Mouse (Mus musculus) small intestine, adult 10 weeks (tissue): ENCODE measurements around the gene Gm15293. TPM values are rescaled to one million over a fixed set of nuclear protein-coding genes. Genes with fewer than 3 reads are reported as not detected.

Experiments
- polyA plus RNA-seq: library from polyadenylated mRNA; stranded (reverse); fragments of 350-450 nt; fragmentation: Illumina TruSeq; extraction: RNeasy Lipid Tissue Mini Kit (QIAGEN cat#74804); gene quantifications from one replicate; pipeline ENCODE4 v1.2.3, GENCODE M21; 2014; ENCODE audit warnings: low replicate concordance

Gm15293 gene
- not detected for polyA plus RNA-seq

GRCm38 (mm10) chr8:21201261-21201660 lies at the start of gene Gm15293:
Gene Gm15293 (plus strand): TSS chr8:21201561.

GRCm38 (mm10) chr8:21161977-21162376 lies 39.4 kb upstream of the Gm15293 start, which contains the start of gene Defa22:
Gene Defa22 (plus strand): TSS chr8:21162277.

GRCm38 (mm10) chr8:21191314-21191713 lies 10.0 kb upstream of the Gm15293 start, which contains the start of gene Defa31:
Gene Defa31 (plus strand): TSS chr8:21191614.

Other genes with a start within 250 kb of the Gm15293 start
- gene Defa21, start 176.0 kb upstream of the Gm15293 start, polyA plus RNA-seq: 17.6 TPM
- gene Defa23, start 146.5 kb upstream of the Gm15293 start, polyA plus RNA-seq: 160 TPM
- gene Defa35, start 136.5 kb upstream of the Gm15293 start, polyA plus RNA-seq: not detected
- not detected for gene Defa25, start 117.1 kb upstream of the Gm15293 start, polyA plus RNA-seq
- 106 TPM for gene Gm14851, start 105.5 kb upstream of the Gm15293 start, polyA plus RNA-seq
- gene Defa30, start 66.9 kb upstream of the Gm15293 start, polyA plus RNA-seq: 1,814 TPM
- gene Defa22, start 39.3 kb upstream of the Gm15293 start, polyA plus RNA-seq: 11.5 TPM
- gene Defa31, start 9.9 kb upstream of the Gm15293 start, polyA plus RNA-seq: 5,443 TPM
- 82.5 TPM for gene Gm15292, start 48.2 kb downstream of the Gm15293 start, polyA plus RNA-seq
- gene Defa27, start 114.0 kb downstream of the Gm15293 start, polyA plus RNA-seq: not detected
- 41.6 TPM for gene Defa29, start 125.5 kb downstream of the Gm15293 start, polyA plus RNA-seq
- gene Defa2, start 177.0 kb downstream of the Gm15293 start, polyA plus RNA-seq: 12.8 TPM
- gene Defa33, start 190.2 kb downstream of the Gm15293 start, polyA plus RNA-seq: 12.8 TPM
- 52.6 TPM for gene Defa36, start 225.8 kb downstream of the Gm15293 start, polyA plus RNA-seq